Mouse (Mus musculus) stomach, postnatal 0 days (tissue): ENCODE results near the gene Fam110a. TPM values are rescaled to one million over a fixed set of nuclear protein-coding genes. Genes with fewer than 3 reads are reported as not detected.

Experiments used
- ATAC-seq: fragments of 200-750 bp; cut with Nextera tagmentation; 2 replicates; pipeline ENCODE4 v1.8.0; 2017; ENCODE audit not compliant: low FRiP score, low TSS enrichment
- DNase-seq: peaks from one replicate; pipeline ENCODE4 v3.0.0-alpha.2; 2016; ENCODE audit warnings: low spot score
- H3K27ac ChIP-seq: fragments of 300-500 bp; sonication (generic); replicated peaks from 2 replicates; pipeline ENCODE4 v1.5.1; 2014; ENCODE audit warnings: mild to moderate bottlenecking, control low read depth
- H3K27me3 ChIP-seq: fragments of 300-500 bp; sonication (generic); 2 replicates; pipeline ENCODE4 v1.6.1; 2014; ENCODE audit warnings: low read length; ENCODE audit not compliant: control insufficient read depth, insufficient read depth
- H3K36me3 ChIP-seq: fragments of 300-500 bp; sonication (generic); 2 replicates; pipeline ENCODE4 v1.6.1; 2014; ENCODE audit warnings: low read length, mixed read lengths; ENCODE audit not compliant: control insufficient read depth, insufficient read depth
- H3K4me1 ChIP-seq: fragments of 300-500 bp; sonication (generic); replicated peaks from 2 replicates; pipeline ENCODE4 v1.6.1; 2014; ENCODE audit warnings: antibody characterized with exemption; ENCODE audit not compliant: control insufficient read depth, insufficient read depth
- H3K4me2 ChIP-seq: fragments of 300-500 bp; sonication (generic); replicated peaks from 2 replicates; pipeline ENCODE4 v1.6.1; 2014; ENCODE audit warnings: low read depth, mild to moderate bottlenecking, control low read depth, moderate library complexity
- H3K4me3 ChIP-seq: fragments of 300-500 bp; sonication (generic); 2 replicates; pipeline ENCODE4 v1.5.1; 2014; ENCODE audit warnings: low read depth, low read length, control low read depth
- H3K9ac ChIP-seq: fragments of 300-500 bp; sonication (generic); 2 replicates; pipeline ENCODE4 v1.6.1; 2014; ENCODE audit warnings: mild to moderate bottlenecking, low read length, control low read depth, mixed read lengths
- H3K9me3 ChIP-seq: fragments of 300-500 bp; sonication (generic); 2 replicates; pipeline ENCODE4 v1.6.1; 2016; ENCODE audit warnings: low read length; ENCODE audit not compliant: control insufficient read depth
- CTCF ChIP-seq: IDR thresholded peaks from 2 replicates; pipeline ENCODE4 v1.5.1; 2016; ENCODE audit warnings: antibody characterized with exemption, low read depth, mild to moderate bottlenecking, moderate library complexity
- EP300 ChIP-seq: optimal IDR thresholded peaks from 2 replicates; pipeline ENCODE3; 2016; ENCODE audit warnings: antibody characterized with exemption
- WGBS: fragments of 180-500 bp; shearing (Covaris S2); extraction: QIAGEN DNeasy Blood & Tissue Kit; methylation state at CpG from one replicate; pipeline ENCODE4 v1.1.7; 2014; 5-methylcytosine and 5-hydroxymethylcytosine counted together
- polyA plus RNA-seq: library from polyadenylated mRNA; unstranded; fragments of >200 nt; fragmentation: Nextera tagmentation; extraction: Ambion mirVana; gene quantifications from 2 replicates; pipeline ENCODE4 v1.2.1, GENCODE M21; 2015

Fam110a gene
- polyA plus RNA-seq, 1 experiment from 2014 or later: 29.9 TPM

DNA sequence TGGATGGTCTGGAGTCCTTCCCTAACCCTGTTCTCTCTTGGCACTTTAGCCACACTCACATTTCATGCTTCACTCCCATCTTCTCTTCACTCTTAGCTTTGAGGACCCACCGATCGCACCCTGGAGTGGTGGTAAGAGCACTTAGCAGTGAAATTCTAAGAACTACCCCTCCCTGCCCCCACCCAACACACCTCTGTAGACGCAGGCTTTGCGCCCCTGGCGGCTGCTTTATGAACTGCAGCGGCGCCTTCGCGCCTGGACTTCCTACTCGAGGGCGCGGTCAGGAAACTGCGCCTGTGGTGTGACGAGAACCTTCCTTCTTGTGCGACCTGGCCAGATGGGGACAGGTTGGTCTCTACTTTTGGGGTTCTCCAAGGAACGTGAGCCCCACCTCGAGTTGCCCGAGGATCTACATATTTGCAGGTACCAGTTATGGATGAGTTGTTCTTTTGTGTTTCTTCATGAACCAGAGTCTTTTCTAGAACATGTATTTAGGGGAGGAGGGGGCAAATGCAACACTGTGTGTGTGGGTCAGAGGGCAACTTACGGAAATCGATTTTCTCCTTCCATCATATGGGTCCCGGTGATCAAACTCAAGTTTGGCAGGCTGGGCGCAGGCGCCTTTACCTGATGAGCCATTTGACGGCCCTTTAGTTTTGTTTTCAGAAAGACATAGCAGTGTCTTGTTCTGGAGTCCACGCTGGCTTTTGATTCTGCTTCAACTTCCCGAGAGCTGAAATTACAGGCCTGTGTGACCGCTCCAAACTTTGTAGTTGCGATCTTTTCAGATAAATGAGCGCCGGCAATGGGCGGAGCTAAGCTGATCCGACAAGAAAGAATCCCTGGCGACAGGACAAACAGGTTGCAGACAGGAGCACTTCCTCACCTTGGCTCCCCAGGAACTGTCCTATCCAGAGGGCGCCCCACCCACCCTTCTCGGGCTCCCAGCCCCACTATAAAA lies 16.5 kb upstream of the Fam110a start, which contains the start of gene Slc52a3:
Gene Slc52a3, plus strand, starts transcription at position 283 of the 961 bp plus-strand sequence.
- Histone ChIP-seq H3K9ac (peak within 1 kb of the TSS; percentile 45; the same call in 1 of the 2 replicates), H3K4me1 (0 out of 2 replicates have a peak, but pooled peaks cover 2% of the 10 kb centered on the region), H3K27me3 (no peaks in the 10 kb centered on the region), H3K4me3 (peak within 1 kb of the TSS; percentile 35), H3K9me3 (no peaks in the 10 kb centered on the region), H3K36me3 (no peaks in the 10 kb centered on the region), H3K4me2 (peak within 1 kb of the TSS; percentile 52), H3K27ac (peak within 1 kb of the TSS; percentile 73)
- DNase-seq (peak; percentile 94), ATAC-seq (peak; percentile 84)
- 9% methylated on average over 35 of the region's 35 CpGs for whole genome bisulfite sequencing
- TF ChIP-seq EP300 (no peak), CTCF (peak; percentile 97)

DNA sequence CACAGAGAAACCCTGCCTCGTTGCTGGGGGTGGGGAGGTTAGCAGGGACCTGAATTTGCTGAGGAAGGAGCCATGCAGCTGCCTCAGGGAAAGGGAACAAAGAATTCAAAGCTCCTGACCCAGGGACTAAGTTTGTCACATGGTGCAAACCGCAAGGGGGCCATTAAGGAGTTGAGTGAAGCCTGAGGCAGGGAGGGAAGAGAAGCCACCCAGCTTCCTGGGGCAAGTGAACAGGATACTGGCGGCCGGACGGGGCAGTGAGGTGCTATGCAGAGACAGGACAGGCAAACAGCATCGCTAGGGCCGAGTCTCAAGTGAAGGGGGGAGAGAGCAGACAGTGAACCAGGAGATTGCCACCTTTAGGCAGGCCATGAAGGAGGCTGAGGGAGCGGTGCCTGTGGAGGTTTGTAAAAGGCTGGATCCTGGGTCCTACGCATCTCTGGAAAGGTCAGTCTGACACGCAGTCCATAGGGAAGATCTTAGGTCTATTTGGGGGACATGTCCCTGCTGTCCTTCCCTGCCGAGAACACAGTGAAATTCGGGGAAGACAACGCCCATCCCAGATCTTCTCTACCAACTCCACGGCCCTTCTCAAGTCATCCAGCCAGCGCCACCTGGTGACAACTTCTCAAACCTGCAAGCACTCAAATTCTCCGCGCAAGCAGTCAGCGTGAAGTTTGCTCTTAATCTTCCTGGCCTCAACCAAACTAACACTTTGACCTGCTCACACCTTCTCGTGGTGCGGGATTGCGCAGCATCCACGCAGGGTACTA lies 14.5 kb upstream of the Fam110a start:
- Histone ChIP-seq H3K4me1 (0 out of 2 replicates have a peak, but pooled peaks cover 2% of the 10 kb centered on the region), H3K36me3 (no peaks in the 10 kb centered on the region), H3K9ac (no peak overlapping the region), H3K9me3 (no peaks in the 10 kb centered on the region), H3K27ac (no peak overlapping the region), H3K4me3 (no peak overlapping the region), H3K4me2 (peak overlapping the region; percentile 30), H3K27me3 (no peaks in the 10 kb centered on the region)
- 9% methylated on average over 22 of the region's 22 CpGs for WGBS
- DNase-seq (peak; percentile 78), ATAC-seq (0 out of 2 replicates have a peak, but pooled peaks have one; percentile 13)
- TF ChIP-seq CTCF (peak; percentile 94), EP300 (no peak)

DNA sequence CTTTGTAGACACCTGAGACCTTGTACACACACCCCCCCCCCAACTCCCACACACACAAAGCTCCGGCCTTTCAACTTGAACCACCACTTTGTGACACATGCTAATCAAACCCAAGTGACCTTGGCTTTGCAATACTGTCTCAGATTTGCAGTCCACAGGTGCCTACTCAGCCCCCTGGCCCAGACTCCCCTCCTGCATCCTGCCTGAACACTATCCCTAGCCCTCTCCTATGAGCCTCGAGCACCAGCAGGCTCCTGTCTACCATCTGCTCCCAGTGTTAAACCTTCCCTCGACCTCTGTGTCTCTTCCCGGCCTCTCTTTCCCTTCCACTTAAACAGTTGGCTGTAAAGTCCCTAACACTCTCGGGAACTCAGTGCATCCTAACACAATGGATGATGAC lies 11.4 kb upstream of the Fam110a start:
- no peak overlapping the region for H3K4me2 ChIP-seq
- H3K9ac ChIP-seq: no peak overlapping the region
- no peaks in the 10 kb centered on the region for H3K36me3 ChIP-seq
- ATAC-seq: no peak
- no peak for TF ChIP-seq EP300
- no peak for TF ChIP-seq CTCF
- H3K27ac ChIP-seq: no peak overlapping the region
- H3K4me1 ChIP-seq: 0 out of 2 replicates have a peak, but pooled peaks cover 2% of the 10 kb centered on the region
- 42% methylated on average over 5 of the region's 5 CpGs for WGBS
- DNase-seq: no peak
- H3K4me3 ChIP-seq: no peak overlapping the region
- H3K27me3 ChIP-seq: no peaks in the 10 kb centered on the region
- no peaks in the 10 kb centered on the region for H3K9me3 ChIP-seq

DNA sequence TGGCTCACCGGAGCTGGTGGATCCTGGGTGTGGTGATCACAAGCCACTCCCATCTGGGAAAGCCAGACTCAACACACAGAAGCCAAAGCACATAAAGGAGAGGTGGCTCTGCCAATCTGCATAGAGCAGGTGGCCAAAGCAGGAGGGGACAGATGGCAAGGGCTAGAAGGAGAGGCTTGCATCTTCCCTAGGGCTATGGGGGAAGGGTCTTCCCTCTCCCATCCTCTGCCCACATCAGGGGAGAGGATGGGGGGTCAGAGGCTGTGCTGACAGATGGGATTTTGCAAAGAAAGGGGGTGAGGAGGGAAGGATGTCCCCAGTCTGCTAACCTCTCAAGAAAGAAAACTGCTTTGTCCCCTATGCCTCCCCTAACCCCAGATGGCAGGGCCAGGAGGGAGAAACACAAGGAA lies 11.0 kb upstream of the Fam110a start:
- TF ChIP-seq EP300 (no peak), CTCF (no peak)
- peak; percentile 54 for ATAC-seq
- Histone ChIP-seq H3K4me1 (0 out of 2 replicates have a peak, but pooled peaks cover 2% of the 10 kb centered on the region), H3K36me3 (no peaks in the 10 kb centered on the region), H3K27ac (no peak overlapping the region), H3K9ac (no peak overlapping the region), H3K4me2 (no peak overlapping the region), H3K27me3 (no peaks in the 10 kb centered on the region), H3K9me3 (no peaks in the 10 kb centered on the region), H3K4me3 (no peak overlapping the region)
- WGBS: 10% methylated on average over 1 of the region's 1 CpGs
- peak; percentile 60 for DNase-seq

DNA sequence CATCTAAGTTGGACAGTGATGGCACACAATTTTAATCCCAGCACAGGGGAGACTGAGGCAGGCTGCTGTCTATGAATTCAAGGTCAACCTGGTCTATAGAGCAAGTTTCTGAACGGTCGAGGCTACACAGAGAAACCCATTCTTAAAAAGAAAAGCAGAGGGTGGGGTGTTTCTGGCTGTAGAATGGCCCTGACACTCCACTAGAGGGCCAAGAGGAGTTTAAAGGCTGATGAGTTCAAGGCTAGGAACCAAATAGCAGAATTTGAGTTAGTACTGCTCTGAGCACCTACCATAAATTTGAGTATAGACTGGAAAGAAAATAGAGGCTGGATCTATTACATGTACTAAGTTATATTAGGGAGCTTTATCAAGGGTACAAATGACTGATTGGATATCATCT lies 9.0 kb upstream of the Fam110a start:
- H3K4me3 ChIP-seq: no peak overlapping the region
- no peak overlapping the region for H3K9ac ChIP-seq
- H3K4me2 ChIP-seq: no peak overlapping the region
- ATAC-seq (no peak), DNase-seq (no peak)
- no peaks in the 10 kb centered on the region for H3K36me3 ChIP-seq
- H3K27ac ChIP-seq: no peak overlapping the region
- H3K27me3 ChIP-seq: no peaks in the 10 kb centered on the region
- TF ChIP-seq EP300 (no peak), CTCF (0 out of 2 replicates have a peak, but pooled peaks have one; percentile 17)
- no peaks in the 10 kb centered on the region for H3K9me3 ChIP-seq
- 67% methylated on average over 2 of the region's 2 CpGs for WGBS
- no peaks in the 10 kb centered on the region for H3K4me1 ChIP-seq
